Mouse (Mus musculus) thymus, adult 2 months (tissue): Measurements from ENCODE around the gene Slc37a4.

Experiments
- CTCF ChIP-seq: fragments of 200-500 bp; IDR thresholded peaks from 2 replicates; pipeline ENCODE4 v1.5.1; 2012; ENCODE audit warnings: mild to moderate bottlenecking, control low read depth, low read length, moderate library complexity, borderline replicate concordance; ENCODE audit not compliant: control insufficient read depth, poor library complexity, insufficient read depth; ENCODE audit errors: extremely low read depth
- POLR2A ChIP-seq: fragments of 200-500 bp; IDR thresholded peaks from 2 replicates; pipeline ENCODE4 v1.6.1; 2012; ENCODE audit warnings: mild to moderate bottlenecking, low read length, control low read depth, moderate library complexity; ENCODE audit not compliant: control insufficient read depth, poor library complexity, insufficient read depth; ENCODE audit errors: extremely low read depth

DNA sequence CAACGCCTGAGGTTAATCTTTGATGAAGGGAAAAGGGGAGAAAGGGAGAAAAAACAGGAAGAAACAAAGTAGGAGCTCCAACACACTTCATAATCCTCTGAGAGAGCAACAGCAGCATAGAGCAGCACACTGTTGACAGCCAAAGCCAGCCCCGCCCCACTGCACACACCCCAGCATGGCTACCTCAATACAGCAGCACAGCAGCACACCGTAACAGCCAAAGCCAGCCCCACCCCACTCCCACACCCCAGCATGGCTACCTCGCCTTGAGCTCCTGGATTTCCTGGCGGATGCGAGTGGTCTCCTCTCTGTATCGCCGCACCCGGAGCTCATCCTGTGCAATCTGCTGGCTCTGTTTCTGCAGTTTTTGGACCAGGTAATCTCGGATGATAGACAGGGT, 44.3 kb upstream of the Slc37a4 start:
- TF ChIP-seq CTCF (no peak), POLR2A (no peak)
